Mouse (Mus musculus): ENCODE measurements around the gene Prr36. TPM values are rescaled to one million over a fixed set of nuclear protein-coding genes. Genes with fewer than 3 reads are reported as not detected.
A peak's percentile ranks its signal among the peaks of the same experiment; 100 is the strongest.

Prr36 gene
- polyA plus RNA-seq, 1 experiment from 2014 or later, result 7.5 TPM

DNA sequence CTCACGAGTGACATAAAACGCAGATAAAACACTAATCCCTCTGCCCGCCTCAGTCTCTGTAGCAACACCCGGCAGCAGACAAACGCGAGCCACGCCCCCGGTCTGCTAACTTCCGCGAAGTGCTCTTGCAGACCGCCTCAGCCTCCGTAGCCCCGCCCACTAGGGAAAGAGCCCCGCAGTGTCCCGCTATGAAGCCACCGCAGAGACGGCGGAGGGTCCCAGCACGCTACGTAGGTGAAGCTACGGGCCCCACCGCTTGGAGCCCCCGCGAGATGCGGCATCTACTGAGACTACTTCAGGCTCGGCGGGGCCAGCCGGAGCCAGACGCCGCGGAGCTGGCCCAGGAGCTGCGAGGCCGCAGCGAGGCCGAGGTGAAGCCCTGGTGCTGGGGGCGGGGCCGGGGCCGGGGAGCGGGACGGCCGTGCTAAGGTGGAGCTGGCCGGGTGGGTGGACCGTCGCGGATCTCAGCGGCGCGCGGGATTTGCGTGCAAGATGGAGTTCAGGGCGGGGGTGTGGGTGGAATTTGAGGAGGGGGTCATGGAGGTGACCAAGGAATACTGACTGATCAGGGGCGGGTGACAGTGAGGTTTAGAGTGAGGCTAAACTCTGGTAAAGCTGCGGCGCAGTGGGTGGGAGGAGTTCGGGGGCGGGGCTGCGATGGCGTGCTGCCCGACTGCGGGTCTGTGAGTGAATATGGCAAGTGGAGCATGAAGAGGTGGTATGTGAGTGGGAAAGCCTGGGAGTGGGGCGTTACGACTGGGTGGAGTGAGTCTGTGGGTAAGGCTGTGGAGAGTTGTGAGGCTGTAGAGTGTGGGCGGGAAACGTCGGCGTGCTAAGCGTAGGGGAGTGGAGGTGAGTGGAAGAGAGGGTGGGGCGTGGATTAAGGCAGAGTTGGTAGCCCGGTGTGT, 35.9 kb upstream of the Prr36 start, which contains the start of gene Snapc2:
Gene Snapc2 (plus strand): TSS at position 147 of the 908 bp plus-strand sequence.
- Histone ChIP-seq H3K36me3 (peaks cover 25% of the 10 kb centered on the region), H3K27ac (peak within 1 kb of the TSS; percentile 92), H3K4me1 (peaks cover 47% of the 10 kb centered on the region), H3K9me3 (no peaks in the 10 kb centered on the region), H3K9ac (peak within 1 kb of the TSS; percentile 96), H3K27me3 (no peaks in the 10 kb centered on the region), H3K4me2 (peak within 1 kb of the TSS; percentile 88), H3K4me3 (peak within 1 kb of the TSS; percentile 99)
- WGBS, result under 1% methylated on average over 69 of the region's 69 CpGs
- ATAC-seq (ENCODE audit: borderline replicate concordance, extremely low read depth, low FRiP score, low TSS enrichment), result peak; percentile 92

DNA sequence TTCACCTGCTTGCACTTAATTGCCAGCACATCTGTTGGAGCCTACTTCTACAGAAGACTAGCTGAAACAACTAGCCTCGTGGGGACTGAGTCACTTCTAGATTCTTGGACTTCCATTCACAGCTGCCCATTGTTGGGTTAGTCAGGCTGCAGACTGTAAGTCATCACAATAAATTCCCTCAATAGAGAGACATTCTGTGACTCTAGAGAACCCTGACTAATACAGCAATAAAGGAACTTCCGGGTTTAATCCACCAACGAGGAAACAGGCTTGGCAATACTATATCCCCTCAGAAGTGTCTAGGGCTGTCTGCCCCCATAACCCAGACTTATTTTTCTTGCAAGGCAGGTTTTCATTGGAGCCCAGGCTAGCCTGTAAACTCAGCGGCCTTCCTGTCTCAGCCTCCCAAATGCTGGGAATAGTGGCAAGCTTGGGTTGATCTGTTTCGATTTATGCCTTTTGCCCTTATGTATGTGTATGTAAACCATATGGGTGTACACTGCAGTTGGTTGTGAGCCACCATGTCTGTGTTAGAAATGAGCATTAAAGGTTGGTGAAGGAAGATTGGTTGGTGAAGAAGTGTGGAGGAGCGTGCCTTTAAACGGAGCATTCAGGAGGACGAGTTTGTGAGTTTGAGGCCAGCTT, 35.0 kb upstream of the Prr36 start:
- Histone ChIP-seq H3K9me3 (no peaks in the 10 kb centered on the region), H3K27me3 (no peaks in the 10 kb centered on the region), H3K4me1 (peaks cover 37% of the 10 kb centered on the region), H3K9ac (peak overlapping the region; percentile 96), H3K4me3 (peak overlapping the region; percentile 99), H3K27ac (no peak overlapping the region; the same call in 1 of the 2 replicates), H3K36me3 (peaks cover 28% of the 10 kb centered on the region), H3K4me2 (peak overlapping the region; percentile 88)
- no peak for ATAC-seq (ENCODE audit: borderline replicate concordance, extremely low read depth, low FRiP score, low TSS enrichment)
- 44% methylated on average over 8 of the region's 8 CpGs for WGBS

DNA sequence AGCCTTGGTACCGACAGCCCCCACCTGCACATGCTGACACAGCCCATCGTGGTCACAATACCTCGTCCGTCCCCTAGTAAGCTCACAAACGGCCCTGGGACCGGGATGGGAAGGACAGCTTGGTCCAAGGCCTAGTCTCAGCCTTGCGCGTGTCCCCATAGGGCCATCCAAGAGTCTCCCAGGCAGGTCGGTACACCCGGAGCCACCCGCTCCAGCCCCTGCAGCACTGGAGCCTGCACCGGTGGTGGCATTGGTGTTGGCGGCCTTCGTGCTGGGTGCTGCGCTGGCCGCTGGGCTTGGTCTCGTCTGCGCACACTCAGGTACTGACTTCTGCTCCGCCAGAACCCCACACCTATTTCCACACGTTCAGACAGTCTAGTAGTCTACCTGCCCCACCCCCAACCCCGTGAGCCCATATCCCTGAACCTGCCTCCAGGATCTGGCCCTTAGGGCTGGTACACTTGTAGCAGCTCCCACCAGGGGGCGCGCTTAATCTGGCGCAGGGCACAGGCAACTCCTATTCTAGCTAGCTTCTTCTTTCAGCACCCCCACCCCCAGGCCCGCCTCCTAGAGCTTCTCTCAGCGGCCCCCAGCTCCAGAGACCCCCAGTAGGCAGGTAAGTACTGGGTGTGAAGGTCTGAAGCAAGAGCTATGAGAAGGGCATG, 33.2 kb upstream of the Prr36 start:
- Histone ChIP-seq H3K9ac (no peak overlapping the region), H3K4me3 (no peak overlapping the region), H3K27ac (no peak overlapping the region), H3K4me2 (no peak overlapping the region), H3K9me3 (no peaks in the 10 kb centered on the region), H3K4me1 (peaks cover 30% of the 10 kb centered on the region), H3K27me3 (no peaks in the 10 kb centered on the region), H3K36me3 (peaks cover 34% of the 10 kb centered on the region)
- 39% methylated on average over 26 of the region's 26 CpGs for WGBS
- ATAC-seq (ENCODE audit: borderline replicate concordance, extremely low read depth, low FRiP score, low TSS enrichment), result no peak

DNA sequence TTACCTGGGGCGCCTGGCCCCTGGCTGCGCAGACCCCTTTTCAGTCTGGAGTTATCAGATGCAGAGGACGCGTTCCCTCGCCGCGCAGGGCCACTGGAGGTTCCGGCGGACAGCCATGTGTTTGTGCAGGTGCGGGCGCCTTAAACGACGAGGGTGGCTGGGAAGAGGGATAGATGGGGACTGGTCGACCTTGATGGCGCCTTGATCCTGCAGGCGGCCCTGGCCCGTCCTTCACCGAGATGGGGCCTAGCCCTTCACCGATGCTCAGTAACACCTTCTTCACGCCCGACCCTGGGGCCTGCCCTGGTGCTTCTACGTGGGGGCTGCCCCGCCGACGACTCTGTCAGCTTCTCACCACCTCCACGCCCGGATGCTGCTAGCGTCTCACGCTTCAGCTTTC, 32.0 kb upstream of the Prr36 start:
- no peak overlapping the region for H3K27ac ChIP-seq

DNA sequence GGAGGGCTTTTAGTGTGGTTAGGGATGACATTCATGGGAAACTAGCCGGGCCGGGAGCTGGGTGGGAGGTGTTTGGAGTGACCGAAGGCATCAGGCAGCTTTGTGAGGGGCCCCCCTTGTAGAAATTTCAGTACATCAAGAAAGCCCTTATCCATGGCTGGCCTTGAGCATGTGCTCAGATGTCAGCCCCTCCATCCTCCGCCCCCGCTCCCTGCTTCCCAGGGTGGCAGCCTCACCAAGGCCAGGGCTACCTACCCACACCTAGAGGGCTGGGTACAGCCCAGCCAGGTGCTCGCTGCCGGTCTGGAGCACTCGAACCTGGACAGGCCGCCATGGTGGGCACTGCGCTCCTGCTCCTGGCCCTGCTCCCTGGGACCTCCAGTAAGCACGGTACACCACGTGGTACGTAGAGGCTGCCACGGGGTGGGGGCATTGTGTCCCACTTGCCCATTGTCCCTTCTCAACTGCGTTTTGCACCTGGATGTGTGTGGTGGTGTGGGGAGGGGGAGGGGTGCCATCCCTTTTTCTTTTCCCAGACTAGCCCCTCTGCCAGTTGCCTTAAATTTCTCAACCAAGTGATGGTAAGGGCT, 30.8 kb upstream of the Prr36 start, which contains the start of gene Tgfbr3l:
Gene Tgfbr3l (plus strand): TSS at position 264 of the 590 bp plus-strand sequence.
- no peaks in the 10 kb centered on the region for H3K9me3 ChIP-seq
- no peak for ATAC-seq (ENCODE audit: borderline replicate concordance, extremely low read depth, low FRiP score, low TSS enrichment)
- H3K27me3 ChIP-seq, result no peaks in the 10 kb centered on the region
- H3K36me3 ChIP-seq, result peaks cover 48% of the 10 kb centered on the region
- no peak within 1 kb of the TSS for H3K4me2 ChIP-seq
- no peak within 1 kb of the TSS for H3K27ac ChIP-seq
- H3K9ac ChIP-seq, result 0 out of 2 replicates have a peak within 1 kb of the TSS, but pooled peaks have one; percentile 6
- WGBS, result 73% methylated on average over 15 of the region's 15 CpGs
- no peak within 1 kb of the TSS for H3K4me3 ChIP-seq
- peaks cover 19% of the 10 kb centered on the region for H3K4me1 ChIP-seq

More for the DNA sequence above, 32.0 kb upstream of the Prr36 start:
- Histone ChIP-seq H3K4me3 (no peak overlapping the region), H3K4me1 (peaks cover 27% of the 10 kb centered on the region), H3K9me3 (no peaks in the 10 kb centered on the region), H3K4me2 (no peak overlapping the region), H3K36me3 (peaks cover 36% of the 10 kb centered on the region), H3K9ac (0 out of 2 replicates have a peak overlapping the region, but pooled peaks have one; percentile 6), H3K27me3 (no peaks in the 10 kb centered on the region)
- no peak for ATAC-seq (ENCODE audit: borderline replicate concordance, extremely low read depth, low FRiP score, low TSS enrichment)
- WGBS, result 11% methylated on average over 29 of the region's 29 CpGs

DNA sequence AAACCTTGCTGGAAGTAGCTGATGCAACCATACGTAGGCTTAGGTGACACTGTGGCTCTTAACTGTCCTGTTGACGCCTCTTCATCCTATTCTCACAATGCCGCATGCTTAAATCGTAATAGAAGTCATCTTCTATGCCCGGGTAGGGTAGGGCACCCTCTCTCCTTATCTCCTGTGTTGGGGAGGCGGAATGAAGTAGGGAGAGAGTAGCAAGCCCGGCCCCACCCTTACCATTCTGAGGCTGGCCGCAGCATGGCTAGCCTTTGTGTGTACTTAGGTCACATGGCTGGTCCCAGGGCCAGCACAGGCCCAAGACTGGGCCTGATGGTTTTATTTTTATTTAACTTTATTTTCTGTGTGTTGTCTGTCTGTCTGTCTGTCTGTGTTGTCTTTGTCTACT, 30.0 kb upstream of the Prr36 start:
- 78% methylated on average over 8 of the region's 8 CpGs for WGBS
- peaks cover 54% of the 10 kb centered on the region for H3K36me3 ChIP-seq

DNA sequence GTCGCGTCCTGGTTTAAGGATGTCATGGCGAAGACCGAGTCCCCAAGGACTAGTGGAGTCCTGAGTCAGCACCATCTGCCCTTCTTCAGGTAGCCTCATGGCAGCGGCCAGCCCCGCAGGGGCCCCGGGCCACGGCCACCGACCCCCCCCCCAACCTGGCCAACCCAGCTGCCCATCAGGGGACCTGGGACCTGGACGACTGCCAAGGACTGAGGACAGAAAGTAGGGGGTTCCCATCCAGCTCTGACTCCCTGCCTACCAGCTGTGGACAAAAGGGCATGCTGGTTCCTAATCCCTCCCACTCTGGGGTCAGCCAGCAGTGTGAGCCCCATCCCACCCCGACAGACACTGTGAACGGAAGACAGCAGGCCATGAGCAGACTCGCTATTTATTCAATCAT, 28.5 kb upstream of the Prr36 start:
- H3K27ac ChIP-seq, result no peak overlapping the region
- no peak overlapping the region for H3K4me3 ChIP-seq
- H3K4me2 ChIP-seq, result no peak overlapping the region
- WGBS, result 83% methylated on average over 13 of the region's 13 CpGs
- H3K27me3 ChIP-seq, result no peaks in the 10 kb centered on the region
- H3K9me3 ChIP-seq, result no peaks in the 10 kb centered on the region
- ATAC-seq (ENCODE audit: borderline replicate concordance, extremely low read depth, low FRiP score, low TSS enrichment), result no peak
- H3K36me3 ChIP-seq, result peaks cover 57% of the 10 kb centered on the region
- H3K4me1 ChIP-seq, result peaks cover 18% of the 10 kb centered on the region
- H3K9ac ChIP-seq, result no peak overlapping the region

More for the DNA sequence above, 30.0 kb upstream of the Prr36 start:
- Histone ChIP-seq H3K4me3 (no peak overlapping the region), H3K27me3 (no peaks in the 10 kb centered on the region), H3K4me2 (no peak overlapping the region), H3K9ac (no peak overlapping the region), H3K27ac (no peak overlapping the region), H3K9me3 (no peaks in the 10 kb centered on the region), H3K4me1 (peaks cover 14% of the 10 kb centered on the region)
- no peak for ATAC-seq (ENCODE audit: borderline replicate concordance, extremely low read depth, low FRiP score, low TSS enrichment)

DNA sequence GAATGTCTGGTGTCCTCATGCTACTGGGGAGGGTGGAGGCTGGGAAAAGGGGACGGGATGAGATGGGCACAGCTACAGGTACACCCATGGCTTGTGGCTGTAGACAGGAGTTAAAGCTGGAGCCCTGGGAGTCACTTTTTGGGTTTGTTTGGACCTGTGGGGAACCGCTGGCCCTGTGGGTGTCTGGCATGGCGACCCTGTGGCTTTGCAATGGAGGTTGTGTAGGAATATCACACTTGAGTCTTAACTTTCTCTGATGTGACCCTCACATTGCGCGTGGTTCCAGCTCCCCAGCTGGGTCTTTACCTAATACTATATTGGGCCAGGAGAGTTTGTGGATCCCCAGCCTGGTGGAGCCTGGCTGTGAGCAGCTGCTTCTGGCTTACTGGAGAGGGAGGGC, 27.8 kb upstream of the Prr36 start:
- no peak overlapping the region for H3K27ac ChIP-seq
- no peak overlapping the region for H3K4me3 ChIP-seq
- H3K4me2 ChIP-seq, result no peak overlapping the region
- no peak for ATAC-seq (ENCODE audit: borderline replicate concordance, extremely low read depth, low FRiP score, low TSS enrichment)
- H3K27me3 ChIP-seq, result no peaks in the 10 kb centered on the region
- H3K4me1 ChIP-seq, result peaks cover 19% of the 10 kb centered on the region
- H3K9me3 ChIP-seq, result no peaks in the 10 kb centered on the region
- peaks cover 57% of the 10 kb centered on the region for H3K36me3 ChIP-seq
- WGBS, result 95% methylated on average over 5 of the region's 5 CpGs
- H3K9ac ChIP-seq, result no peak overlapping the region

DNA sequence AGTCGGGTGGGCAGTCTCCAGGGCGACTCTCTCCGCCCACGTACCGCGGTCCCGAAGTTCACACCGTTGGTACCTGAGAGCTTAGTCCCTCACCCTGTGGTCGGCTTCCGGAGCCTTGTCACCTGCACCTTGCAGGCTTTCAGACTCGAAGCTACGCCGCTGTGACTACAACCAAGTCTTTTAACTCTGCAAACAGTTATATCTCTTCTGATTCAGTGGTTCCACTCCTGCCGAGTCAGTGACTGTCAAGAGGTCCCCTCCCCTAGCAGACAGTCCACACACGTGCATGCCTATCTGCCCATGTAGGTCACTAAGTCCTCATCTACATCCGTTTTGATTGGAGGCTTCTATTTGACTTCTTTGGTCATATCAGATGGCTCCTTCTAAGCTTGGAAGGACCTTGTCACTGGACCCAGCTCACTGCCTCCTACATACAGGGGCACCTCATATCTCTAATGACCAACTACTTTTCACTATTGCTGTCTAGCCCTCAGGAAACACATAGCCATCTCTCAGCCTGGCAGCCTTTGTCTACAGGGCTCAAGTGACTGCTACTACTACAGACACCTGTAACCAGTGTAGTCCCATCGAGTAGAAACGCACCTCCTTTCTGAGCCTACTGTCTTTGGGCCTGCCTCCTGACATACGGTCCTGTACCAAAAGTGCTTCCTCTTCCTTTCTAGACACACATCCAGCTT, 22.1 kb upstream of the Prr36 start:
- ATAC-seq (ENCODE audit: borderline replicate concordance, extremely low read depth, low FRiP score, low TSS enrichment), result 0 out of 2 replicates have a peak, but pooled peaks have one; percentile 0

DNA sequence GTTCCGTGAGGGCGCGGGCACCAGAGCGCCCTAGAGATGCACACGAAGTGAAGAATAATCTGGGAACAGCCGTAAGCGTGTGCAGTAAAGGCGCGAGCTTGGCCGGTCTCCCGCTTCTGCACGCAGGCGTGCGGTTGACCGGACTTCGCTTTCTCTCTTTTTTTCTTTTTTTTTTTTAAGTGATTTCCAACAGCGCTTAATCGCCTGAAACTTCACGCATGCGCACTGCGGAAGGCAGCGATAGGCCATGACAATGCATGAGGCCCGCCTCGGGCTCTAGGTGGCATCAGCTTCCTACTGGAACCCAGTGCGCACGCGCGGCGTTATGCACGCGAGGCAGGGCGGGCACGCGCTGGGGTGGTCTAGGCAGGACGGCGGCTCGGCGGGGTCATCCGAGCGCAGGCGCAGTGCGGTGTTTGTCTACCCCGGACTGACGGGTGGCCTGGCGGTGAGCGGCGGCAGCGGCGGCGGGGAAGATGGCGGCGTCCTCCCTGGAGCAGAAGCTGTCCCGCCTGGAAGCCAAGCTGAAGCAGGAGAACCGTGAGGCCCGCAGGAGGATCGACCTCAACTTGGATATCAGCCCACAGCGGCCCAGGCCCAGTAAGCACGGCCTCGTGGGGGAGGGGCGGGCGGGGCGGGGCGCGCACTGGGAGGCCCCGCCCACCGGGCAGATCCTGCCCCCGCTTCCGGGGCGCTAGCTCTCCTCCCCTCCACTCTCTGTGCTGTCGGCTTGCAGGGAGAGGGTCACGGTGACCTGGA, 21.4 kb upstream of the Prr36 start, which contains the start of the genes Map2k7 and Gm49320:
Gene Map2k7 (plus strand): TSS at position 307 of the 759 bp plus-strand sequence.
Gene Gm49320 (plus strand): TSS at position 432 of the 759 bp plus-strand sequence.
- Histone ChIP-seq H3K4me2 (peak within 1 kb of the TSS; percentile 66), H3K9ac (peak within 1 kb of the TSS; percentile 74), H3K36me3 (peaks cover 14% of the 10 kb centered on the region), H3K27me3 (no peaks in the 10 kb centered on the region), H3K27ac (peak within 1 kb of the TSS; percentile 92), H3K4me1 (peaks cover 28% of the 10 kb centered on the region), H3K9me3 (no peaks in the 10 kb centered on the region), H3K4me3 (peak within 1 kb of the TSS; percentile 83)
- under 1% methylated on average over 58 of the region's 71 CpGs for WGBS
- ATAC-seq (ENCODE audit: borderline replicate concordance, extremely low read depth, low FRiP score, low TSS enrichment), result peak; percentile 95

More for the DNA sequence above, 22.1 kb upstream of the Prr36 start:
- H3K4me3 ChIP-seq, result peak overlapping the region; percentile 83
- 10% methylated on average over 19 of the region's 19 CpGs for WGBS
- peaks cover 28% of the 10 kb centered on the region for H3K4me1 ChIP-seq
- H3K27ac ChIP-seq, result peak overlapping the region; percentile 92
- peak overlapping the region; percentile 66 for H3K4me2 ChIP-seq
- no peaks in the 10 kb centered on the region for H3K9me3 ChIP-seq
- H3K36me3 ChIP-seq, result peaks cover 22% of the 10 kb centered on the region
- no peaks in the 10 kb centered on the region for H3K27me3 ChIP-seq
- peak overlapping the region; percentile 74 for H3K9ac ChIP-seq
